Mouse (Mus musculus): ENCODE data around the gene Gli3. TPM values are rescaled to one million over a fixed set of nuclear protein-coding genes. Genes with fewer than 3 reads are reported as not detected.
A peak's percentile ranks its signal among the peaks of the same experiment; 100 is the strongest.

Gli3 gene
- polyA plus RNA-seq, 1 experiment from 2014 or later = 1.7 TPM

DNA sequence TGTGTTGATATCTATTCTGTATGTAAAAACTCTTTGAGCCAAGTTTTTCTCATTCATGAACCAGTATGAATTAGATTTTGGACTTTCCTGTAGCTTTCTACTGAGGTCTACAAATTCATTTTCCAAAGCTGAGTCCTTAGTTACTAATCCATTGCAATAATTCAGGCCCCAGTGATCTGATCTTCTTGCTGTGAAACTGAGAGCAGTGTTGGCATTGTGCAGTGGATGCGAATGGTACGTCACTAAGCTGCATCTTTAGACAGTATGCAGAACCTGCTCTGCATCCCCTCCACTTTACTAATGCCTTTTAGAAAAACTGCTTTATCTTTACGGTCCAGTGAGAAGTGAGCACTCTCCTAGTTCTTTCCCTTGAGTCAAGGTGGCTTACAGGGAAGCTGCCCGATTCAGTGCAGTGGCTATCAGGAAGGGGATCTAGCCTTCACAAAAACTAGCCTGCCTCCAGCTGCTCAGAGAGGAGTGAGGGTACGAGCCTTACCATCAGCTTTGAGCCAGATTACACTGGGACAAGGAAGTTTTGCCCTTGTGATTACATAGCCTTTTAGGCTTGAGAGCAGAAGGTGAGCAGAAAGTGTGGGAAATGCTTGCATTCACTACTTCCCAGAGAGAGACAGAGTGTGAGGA lies 155.1 kb downstream of the Gli3 start:
- Histone ChIP-seq H3K4me1 (no peaks in the 10 kb centered on the region), H3K9ac (no peak overlapping the region), H3K9me3 (replicated peaks) (no peaks in the 10 kb centered on the region), H3K4me3 (no peak overlapping the region), H3K27ac (no peak overlapping the region), H3K4me2 (no peak overlapping the region), H3K27me3 (replicated peaks) (no peaks in the 10 kb centered on the region), H3K36me3 (no peaks in the 10 kb centered on the region)
- ATAC-seq = no peak
- WGBS (ENCODE audit: insufficient replicate concordance) = 58% methylated on average over 5 of the region's 5 CpGs

DNA sequence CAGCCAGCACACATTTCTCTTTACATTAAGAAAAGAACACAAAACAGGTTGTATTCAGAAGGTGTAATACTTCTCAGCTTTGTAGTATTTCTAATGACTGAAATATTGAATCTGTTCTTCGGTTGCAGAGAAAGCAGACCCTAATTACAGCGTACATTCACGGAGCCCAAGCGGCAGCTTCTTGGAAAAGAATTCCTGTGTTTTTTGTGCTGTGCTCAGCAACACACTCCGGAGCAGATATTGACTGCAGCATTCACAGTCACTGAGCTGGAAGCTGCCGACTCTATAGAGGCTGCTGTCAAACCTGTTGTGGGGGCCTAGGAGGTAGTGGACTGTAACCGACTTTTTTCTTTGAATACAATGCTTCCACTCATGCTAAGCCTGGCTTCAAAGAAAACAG lies 158.0 kb downstream of the Gli3 start:
- Histone ChIP-seq H3K36me3 (no peaks in the 10 kb centered on the region), H3K27ac (no peak overlapping the region), H3K27me3 (replicated peaks) (no peaks in the 10 kb centered on the region), H3K4me2 (no peak overlapping the region), H3K4me1 (no peaks in the 10 kb centered on the region), H3K4me3 (no peak overlapping the region), H3K9me3 (replicated peaks) (no peaks in the 10 kb centered on the region), H3K9ac (no peak overlapping the region)
- WGBS (ENCODE audit: insufficient replicate concordance) = 70% methylated on average over 7 of the region's 7 CpGs
- no peak for ATAC-seq

DNA sequence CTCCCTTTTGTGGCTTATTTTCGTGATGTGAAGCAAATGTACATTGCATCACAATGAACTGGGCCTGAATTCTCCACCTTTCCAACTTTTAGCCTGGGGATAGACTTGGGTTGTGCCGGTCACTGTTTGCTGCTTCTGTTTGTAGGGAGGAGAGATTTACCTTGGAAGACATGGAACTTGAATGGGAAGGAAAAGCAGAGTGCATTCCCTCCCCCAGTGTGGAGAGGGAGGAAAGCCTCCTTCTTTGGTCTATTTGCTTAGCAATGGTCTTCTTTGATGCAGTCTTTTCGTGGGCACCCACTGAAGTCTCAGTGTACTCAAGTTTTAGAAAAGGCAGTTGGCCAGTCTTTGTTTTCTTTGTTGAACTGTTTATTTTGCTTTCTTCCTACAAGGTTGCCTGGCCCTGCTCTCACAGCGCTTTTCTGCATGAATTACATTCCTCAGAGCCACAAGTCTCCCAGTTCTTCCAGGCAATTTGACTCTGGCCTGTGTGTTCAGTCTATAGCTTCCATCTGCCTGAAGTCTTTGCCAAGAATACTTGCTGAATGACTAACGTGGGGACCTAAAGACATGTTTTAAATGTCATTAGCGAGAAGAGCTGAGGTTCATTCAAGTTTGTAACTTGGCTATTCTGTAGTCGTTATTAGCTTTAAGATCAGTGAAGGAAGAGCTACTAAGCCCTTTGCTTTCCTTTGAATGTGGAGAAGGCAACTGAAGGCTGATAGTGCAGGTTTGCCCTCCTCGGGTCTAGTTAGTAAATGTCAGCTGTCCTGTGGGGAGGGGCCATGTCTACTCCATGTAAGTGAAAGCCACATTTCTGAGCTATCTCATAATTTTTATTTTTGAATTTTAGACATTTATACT lies 161.7 kb downstream of the Gli3 start:
- H3K27ac ChIP-seq = no peak overlapping the region
- no peak overlapping the region for H3K4me3 ChIP-seq
- H3K4me1 ChIP-seq = no peaks in the 10 kb centered on the region
- H3K36me3 ChIP-seq = no peaks in the 10 kb centered on the region
- no peaks in the 10 kb centered on the region for H3K27me3 ChIP-seq (replicated peaks)
- ATAC-seq = no peak
- no peak overlapping the region for H3K4me2 ChIP-seq
- 54% methylated on average over 8 of the region's 8 CpGs for WGBS (ENCODE audit: insufficient replicate concordance)
- H3K9me3 ChIP-seq (replicated peaks) = no peaks in the 10 kb centered on the region
- no peak overlapping the region for H3K9ac ChIP-seq

DNA sequence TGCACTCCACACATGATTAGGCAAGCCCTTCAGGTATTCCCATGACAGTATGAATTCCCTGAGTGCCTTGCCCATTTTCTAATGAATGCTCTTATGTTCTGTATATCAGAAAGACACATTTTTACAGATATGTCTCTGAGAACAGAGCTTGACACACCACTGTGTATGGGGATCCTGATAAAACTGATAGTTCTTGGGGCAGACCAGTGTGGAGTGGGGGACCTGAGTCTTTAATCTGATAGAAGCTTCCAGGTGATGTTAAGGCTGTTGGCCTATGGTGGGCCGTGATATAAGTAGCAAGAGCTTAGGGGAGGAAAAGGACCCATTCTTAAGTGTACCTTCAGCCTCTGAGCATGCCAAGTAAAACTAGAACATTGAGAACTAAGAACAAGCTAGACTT lies 178.5 kb downstream of the Gli3 start:
- Histone ChIP-seq H3K27ac (no peak overlapping the region), H3K9ac (no peak overlapping the region), H3K27me3 (replicated peaks) (no peaks in the 10 kb centered on the region), H3K4me2 (no peak overlapping the region), H3K4me3 (no peak overlapping the region), H3K9me3 (replicated peaks) (no peaks in the 10 kb centered on the region), H3K4me1 (0 out of 2 replicates have a peak, but pooled peaks cover 4% of the 10 kb centered on the region), H3K36me3 (no peaks in the 10 kb centered on the region)
- ATAC-seq = peak; percentile 60
- WGBS (ENCODE audit: insufficient replicate concordance) = 56% methylated on average over 1 of the region's 1 CpGs

DNA sequence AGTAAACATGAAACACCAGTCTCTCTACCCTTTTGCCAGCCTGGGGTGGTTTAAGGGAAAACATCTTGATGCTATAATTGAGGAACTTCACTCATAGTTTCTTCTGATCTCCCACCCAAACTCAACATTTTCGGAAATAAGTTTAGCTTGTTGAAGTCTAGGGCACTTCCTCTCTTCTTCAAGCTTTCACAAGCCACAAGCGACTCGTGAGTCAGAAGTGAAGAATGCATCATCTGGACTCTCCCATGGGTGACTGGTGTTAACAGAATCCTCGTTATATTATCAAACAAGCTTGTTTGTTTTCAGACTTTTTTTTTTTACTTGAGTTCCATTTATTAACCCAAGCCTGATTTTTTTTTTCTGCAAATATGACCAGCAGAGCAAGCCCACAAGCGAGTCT lies 197.5 kb downstream of the Gli3 start:
- Histone ChIP-seq H3K36me3 (no peaks in the 10 kb centered on the region), H3K27ac (no peak overlapping the region), H3K4me2 (no peak overlapping the region), H3K9me3 (replicated peaks) (no peaks in the 10 kb centered on the region), H3K4me1 (no peaks in the 10 kb centered on the region), H3K27me3 (replicated peaks) (no peaks in the 10 kb centered on the region), H3K4me3 (no peak overlapping the region), H3K9ac (no peak overlapping the region)
- ATAC-seq = no peak
- whole genome bisulfite sequencing (ENCODE audit: insufficient replicate concordance) = 52% methylated on average over 5 of the region's 5 CpGs

DNA sequence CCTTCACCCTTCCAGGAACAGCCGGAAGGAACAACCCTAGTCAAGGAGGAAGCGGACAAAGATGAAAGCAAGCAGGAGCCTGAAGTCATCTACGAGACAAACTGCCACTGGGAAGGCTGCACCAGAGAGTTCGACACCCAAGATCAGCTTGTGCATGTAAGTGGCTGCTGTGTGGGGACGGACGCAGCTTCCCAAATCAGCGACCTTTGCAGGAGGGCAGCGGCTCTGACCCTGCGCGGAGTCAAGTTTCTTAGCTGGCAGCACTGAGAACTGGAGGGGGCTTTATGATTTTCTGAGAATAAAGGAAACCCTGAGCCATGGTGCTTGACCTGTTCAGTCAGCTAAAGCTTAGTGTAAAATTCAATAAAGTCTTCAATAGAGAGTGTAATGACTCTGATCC lies 199.3 kb downstream of the Gli3 start:
- no peak overlapping the region for H3K27ac ChIP-seq
- 74% methylated on average over 10 of the region's 10 CpGs for WGBS (ENCODE audit: insufficient replicate concordance)

DNA sequence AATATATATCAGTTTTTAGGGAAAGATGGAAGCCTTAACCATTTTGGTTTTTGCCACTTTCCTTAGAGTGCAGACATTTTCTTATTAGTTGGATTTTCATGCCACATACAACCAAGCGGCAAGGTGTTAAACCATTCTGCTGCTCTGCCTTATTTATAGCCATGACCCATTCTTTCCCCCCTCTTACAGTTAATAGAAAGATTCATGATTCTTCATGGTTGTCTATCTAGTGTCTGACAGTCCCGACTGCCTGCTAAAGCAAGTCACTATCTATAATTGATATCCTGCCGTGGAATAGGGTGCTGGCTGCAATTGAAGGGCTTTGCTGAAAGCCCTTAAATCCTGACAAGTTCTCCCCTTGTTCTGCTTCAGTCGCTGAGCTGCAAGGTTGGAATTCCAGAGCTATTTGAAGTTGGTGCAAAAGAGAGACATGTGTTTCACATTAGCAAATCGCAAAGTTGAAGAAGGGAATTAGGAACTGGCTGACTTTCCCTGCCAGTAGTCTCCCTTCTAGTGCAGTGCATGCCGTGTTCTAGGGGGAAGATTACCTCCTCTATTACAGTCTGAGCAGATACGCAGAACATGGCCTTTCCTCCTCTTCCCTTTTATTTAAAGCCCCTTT lies 201.7 kb downstream of the Gli3 start:
- ATAC-seq = no peak
- H3K4me2 ChIP-seq = no peak overlapping the region
- no peaks in the 10 kb centered on the region for H3K36me3 ChIP-seq
- H3K27me3 ChIP-seq (replicated peaks) = no peaks in the 10 kb centered on the region
- H3K9ac ChIP-seq = no peak overlapping the region
- H3K4me3 ChIP-seq = no peak overlapping the region
- no peak overlapping the region for H3K27ac ChIP-seq
- no peaks in the 10 kb centered on the region for H3K4me1 ChIP-seq
- WGBS (ENCODE audit: insufficient replicate concordance) = 54% methylated on average over 7 of the region's 7 CpGs
- no peaks in the 10 kb centered on the region for H3K9me3 ChIP-seq (replicated peaks)

More for the DNA sequence above, 199.3 kb downstream of the Gli3 start:
- H3K4me3 ChIP-seq = no peak overlapping the region
- ATAC-seq = no peak
- no peaks in the 10 kb centered on the region for H3K9me3 ChIP-seq (replicated peaks)
- H3K27me3 ChIP-seq (replicated peaks) = no peaks in the 10 kb centered on the region
- no peak overlapping the region for H3K9ac ChIP-seq
- H3K36me3 ChIP-seq = no peaks in the 10 kb centered on the region
- H3K4me1 ChIP-seq = no peaks in the 10 kb centered on the region
- no peak overlapping the region for H3K4me2 ChIP-seq

DNA sequence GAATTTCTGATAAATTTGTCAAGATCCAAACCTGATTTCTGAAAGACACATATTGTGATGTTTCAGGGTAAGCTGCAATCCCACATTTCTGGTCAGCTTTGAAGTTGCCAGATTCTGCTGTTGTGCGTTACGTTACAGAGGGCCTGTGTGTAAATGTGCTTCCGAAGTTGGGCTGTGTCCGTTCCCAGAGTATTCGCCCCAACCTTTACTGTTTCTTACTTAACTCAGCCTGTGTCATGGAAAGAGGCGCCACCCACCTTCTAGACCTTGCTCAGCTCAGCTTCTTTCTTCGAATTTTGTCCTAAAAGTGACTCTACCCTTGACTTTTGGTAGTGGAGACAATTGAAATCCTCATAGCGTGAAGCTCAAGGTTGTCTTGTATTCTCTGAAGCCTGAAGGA lies 202.5 kb downstream of the Gli3 start:
- H3K9me3 ChIP-seq (replicated peaks) = no peaks in the 10 kb centered on the region
- no peak overlapping the region for H3K4me3 ChIP-seq
- 76% methylated on average over 8 of the region's 8 CpGs for WGBS (ENCODE audit: insufficient replicate concordance)
- H3K27me3 ChIP-seq (replicated peaks) = no peaks in the 10 kb centered on the region
- H3K9ac ChIP-seq = no peak overlapping the region
- H3K27ac ChIP-seq = no peak overlapping the region
- no peaks in the 10 kb centered on the region for H3K36me3 ChIP-seq
- no peak overlapping the region for H3K4me2 ChIP-seq
- ATAC-seq = no peak
- H3K4me1 ChIP-seq = peaks cover 7% of the 10 kb centered on the region

DNA sequence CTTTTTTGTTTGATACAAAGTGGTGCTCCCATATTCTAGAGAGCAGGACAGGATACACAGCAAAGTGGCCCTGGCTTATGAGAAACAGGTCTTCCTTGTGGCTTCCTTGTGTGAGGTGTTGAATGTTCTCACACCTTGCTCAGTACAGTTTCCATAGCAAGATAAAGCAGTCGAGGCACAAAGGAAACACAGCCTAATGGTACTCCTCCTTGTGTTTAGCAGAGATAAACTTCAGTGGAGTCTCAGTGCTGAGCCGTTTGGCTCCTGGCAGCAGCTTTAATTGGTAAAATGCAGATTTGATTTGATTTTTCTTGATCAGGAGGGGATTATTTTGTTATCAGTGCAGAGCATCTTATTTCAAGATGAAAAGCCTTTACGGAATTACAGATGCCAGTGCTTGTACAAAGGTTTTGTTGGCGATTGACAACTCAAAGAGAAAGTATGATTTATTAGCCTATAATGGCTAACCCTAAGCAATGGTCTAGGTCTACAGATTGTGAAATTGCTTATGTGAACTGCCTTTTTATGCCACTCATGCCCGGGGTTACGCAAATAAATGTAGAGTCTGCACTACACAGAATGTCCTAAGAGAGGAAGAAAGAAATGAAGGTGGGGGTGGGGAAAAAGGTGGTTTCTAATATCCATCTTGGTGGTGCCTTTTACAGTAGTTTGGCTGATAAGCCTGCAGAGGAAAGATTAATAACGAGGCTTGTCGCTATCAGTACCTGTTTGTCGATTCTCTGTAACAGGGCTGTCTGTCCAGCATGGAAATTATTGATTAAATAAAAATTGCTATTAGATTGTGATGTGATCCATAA lies 207.3 kb downstream of the Gli3 start:
- WGBS (ENCODE audit: insufficient replicate concordance) = 44% methylated on average over 9 of the region's 9 CpGs
- Histone ChIP-seq H3K9ac (no peak overlapping the region), H3K27me3 (replicated peaks) (no peaks in the 10 kb centered on the region), H3K9me3 (replicated peaks) (no peaks in the 10 kb centered on the region), H3K27ac (no peak overlapping the region), H3K36me3 (no peaks in the 10 kb centered on the region), H3K4me2 (peak overlapping the region; percentile 20; the same call in 1 of the 2 replicates), H3K4me3 (no peak overlapping the region), H3K4me1 (peaks cover 12% of the 10 kb centered on the region)
- peak; percentile 78 for ATAC-seq

DNA sequence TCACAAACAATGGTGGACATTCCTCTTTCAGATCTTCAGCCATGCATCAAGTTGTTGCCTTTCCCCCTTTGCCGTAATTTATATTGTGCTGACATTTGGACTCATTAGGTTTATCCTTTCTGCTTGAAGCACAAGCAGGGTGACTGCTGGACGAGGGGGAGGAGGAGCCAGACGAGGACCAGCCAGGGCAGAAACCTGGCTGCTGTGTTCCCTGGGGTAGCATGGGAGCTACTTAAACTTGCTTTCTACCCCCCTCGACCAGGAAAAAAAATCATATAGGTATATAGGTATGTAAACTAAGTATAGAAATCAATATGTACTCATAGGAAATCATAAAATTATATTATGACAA lies 207.9 kb downstream of the Gli3 start:
- Histone ChIP-seq H3K4me1 (peaks cover 12% of the 10 kb centered on the region), H3K27ac (no peak overlapping the region), H3K27me3 (replicated peaks) (no peaks in the 10 kb centered on the region), H3K4me2 (0 out of 2 replicates have a peak overlapping the region, but pooled peaks have one; percentile 20), H3K4me3 (no peak overlapping the region), H3K36me3 (no peaks in the 10 kb centered on the region), H3K9ac (no peak overlapping the region), H3K9me3 (replicated peaks) (no peaks in the 10 kb centered on the region)
- WGBS (ENCODE audit: insufficient replicate concordance) = 45% methylated on average over 4 of the region's 4 CpGs
- no peak for ATAC-seq

DNA sequence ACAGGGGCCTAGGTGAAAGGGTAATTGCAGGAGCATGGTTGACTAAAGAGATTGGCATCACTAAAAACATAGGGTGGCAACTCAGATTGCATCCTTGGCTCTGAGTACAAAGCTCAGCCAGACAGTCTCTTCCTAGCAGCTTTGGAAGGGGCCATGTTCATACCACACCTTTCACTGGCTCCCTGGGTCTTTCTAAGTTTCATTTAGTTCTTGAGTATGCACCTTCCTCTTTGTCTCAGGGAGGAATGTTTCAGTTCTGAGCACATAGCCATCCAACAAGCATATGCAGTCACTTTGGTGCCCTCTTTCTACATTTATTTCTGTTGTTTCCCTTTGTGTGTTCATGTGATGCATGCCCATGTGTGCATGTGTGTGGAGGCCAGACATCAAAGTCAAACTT lies 212.4 kb downstream of the Gli3 start:
- Histone ChIP-seq H3K36me3 (no peaks in the 10 kb centered on the region), H3K27ac (no peak overlapping the region), H3K27me3 (replicated peaks) (no peaks in the 10 kb centered on the region), H3K4me3 (no peak overlapping the region), H3K4me2 (no peak overlapping the region), H3K9me3 (replicated peaks) (no peaks in the 10 kb centered on the region), H3K9ac (no peak overlapping the region), H3K4me1 (peaks cover 5% of the 10 kb centered on the region)
- ATAC-seq = no peak
